Mouse (Mus musculus): ENCODE measurements around the gene Ppie. TPM values are rescaled to one million over a fixed set of nuclear protein-coding genes. Genes with fewer than 3 reads are reported as not detected.
"Not testable (repeated sequence)": the region's sequence is repeated elsewhere in the genome, so short reads cannot be mapped to it uniquely, and the experiment has no call there.

Ppie gene
- total and polyA plus RNA-seq, 3 experiments = 17.3 to 70.7 (median 39.3) TPM

DNA sequence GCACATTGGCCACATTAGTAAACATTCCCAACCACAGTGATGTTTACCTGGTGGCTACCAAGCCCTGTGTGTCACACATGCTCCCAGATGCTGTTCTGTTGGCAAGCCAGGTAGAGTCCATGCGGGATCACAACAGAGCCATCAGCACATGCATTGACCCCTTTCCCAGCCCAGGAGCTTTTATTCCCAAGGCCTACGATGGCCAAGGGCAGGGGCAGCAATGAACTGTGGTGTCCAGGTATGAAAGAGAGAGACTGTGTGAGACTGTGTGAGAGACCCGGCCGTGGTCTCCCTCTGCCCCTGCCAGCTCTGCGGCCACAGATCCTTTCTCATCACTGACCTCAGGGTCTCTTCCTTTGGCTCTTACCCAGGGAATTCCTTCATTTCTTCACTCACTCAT lies 31.7 kb downstream of the Ppie start:
- Histone ChIP-seq H3K9me3 (replicated peaks) (no peaks in the 10 kb centered on the region), H3K4me1 (ENCODE audit: insufficient read depth, low read depth, low read length) (no peaks in the 10 kb centered on the region; the same call in 1 of the 2 replicates), H3K27me3 (ENCODE audit: insufficient read depth, low read length) (peaks cover 12% of the 10 kb centered on the region; the same call in 1 of the 2 replicates), H3K4me3 (ENCODE audit: low read depth, low read length) (no peak overlapping the region), H3K36me3 (replicated peaks) (no peaks in the 10 kb centered on the region)
- TF ChIP-seq TAL1 (conservative IDR thresholded peaks at IDR 0.05; ENCODE audit: low read depth, low read length) = no peak
- TF ChIP-seq CTCF (IDR thresholded peaks at IDR 0.05; ENCODE audit: low read depth, low read length) = no peak
- no peak for TF ChIP-seq POLR2AphosphoS5 (IDR thresholded peaks at IDR 0.05; ENCODE audit: insufficient replicate concordance, low read depth, low read length)
- no peak for TF ChIP-seq GATA1 (IDR thresholded peaks at IDR 0.05; ENCODE audit: borderline replicate concordance, low read length)
- ATAC-seq (ENCODE audit: extremely low read depth, insufficient number of reproducible peaks, low FRiP score, poor library complexity, severe bottlenecking) (no peak), DNase-seq (ENCODE audit: low spot score) (no peak)

DNA sequence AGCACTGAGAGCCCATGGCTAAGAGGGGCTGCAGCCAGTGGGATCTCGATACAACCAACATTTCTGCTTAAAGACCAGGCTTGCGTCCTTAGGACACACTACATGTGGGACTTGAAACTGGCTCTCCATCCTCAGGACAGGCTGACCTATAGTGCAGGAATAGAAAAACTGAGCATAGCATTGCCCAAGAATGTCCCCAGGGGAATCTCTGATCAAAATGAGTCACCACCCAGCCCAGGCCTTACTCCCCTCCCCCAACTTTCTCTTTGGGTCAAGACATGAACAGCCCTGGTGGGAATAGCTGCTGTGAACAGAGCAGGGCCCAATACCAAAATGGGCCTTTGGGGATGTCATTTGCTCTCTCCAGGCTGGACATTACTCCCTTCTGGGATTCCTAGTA lies 32.9 kb downstream of the Ppie start:
- H3K9me3 ChIP-seq (replicated peaks) = no peaks in the 10 kb centered on the region
- H3K27me3 ChIP-seq (ENCODE audit: insufficient read depth, low read length) = peaks cover 10% of the 10 kb centered on the region; the same call in 1 of the 2 replicates
- no peak overlapping the region for H3K4me3 ChIP-seq (ENCODE audit: low read depth, low read length)
- DNase-seq (ENCODE audit: low spot score) = no peak
- ATAC-seq (ENCODE audit: extremely low read depth, insufficient number of reproducible peaks, low FRiP score, poor library complexity, severe bottlenecking) = no peak
- TF ChIP-seq POLR2AphosphoS5 (IDR thresholded peaks at IDR 0.05; ENCODE audit: insufficient replicate concordance, low read depth, low read length) = no peak
- no peak for TF ChIP-seq TAL1 (conservative IDR thresholded peaks at IDR 0.05; ENCODE audit: low read depth, low read length)
- TF ChIP-seq GATA1 (IDR thresholded peaks at IDR 0.05; ENCODE audit: borderline replicate concordance, low read length) = no peak
- no peak for TF ChIP-seq CTCF (IDR thresholded peaks at IDR 0.05; ENCODE audit: low read depth, low read length)
- no peak for TF ChIP-seq GATA2 (IDR thresholded peaks at IDR 0.05; ENCODE audit: borderline replicate concordance, low read depth, low read length)
- H3K36me3 ChIP-seq (replicated peaks) = no peaks in the 10 kb centered on the region
- H3K4me1 ChIP-seq (ENCODE audit: insufficient read depth, low read depth, low read length) = no peaks in the 10 kb centered on the region

DNA sequence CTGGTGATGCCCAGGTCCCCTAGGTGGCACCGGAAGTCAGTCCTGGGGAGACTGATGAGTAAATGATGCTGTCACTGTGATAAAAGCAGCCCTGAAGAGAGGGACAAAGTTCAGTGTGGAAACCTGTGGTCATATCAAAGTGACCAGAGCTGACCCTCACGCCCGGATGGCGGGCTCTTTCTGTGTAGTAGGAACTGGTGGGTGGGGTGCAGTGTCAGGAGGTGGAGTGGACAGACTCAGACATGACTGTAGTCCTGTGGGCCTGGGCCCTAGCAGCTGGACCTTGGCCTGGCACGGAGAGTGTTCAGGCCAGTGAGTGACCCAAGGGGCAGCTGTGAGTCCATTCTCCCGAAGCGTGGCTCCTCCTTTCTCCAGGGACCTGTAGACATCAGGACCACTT lies 33.8 kb downstream of the Ppie start:
- ATAC-seq (ENCODE audit: extremely low read depth, insufficient number of reproducible peaks, low FRiP score, poor library complexity, severe bottlenecking); H3K36me3 ChIP-seq (replicated peaks); H3K4me1 ChIP-seq (ENCODE audit: insufficient read depth, low read depth, low read length); H3K9me3 ChIP-seq (replicated peaks); H3K27me3 ChIP-seq (ENCODE audit: insufficient read depth, low read length); H3K4me3 ChIP-seq (ENCODE audit: low read depth, low read length); DNase-seq (ENCODE audit: low spot score): not testable (repeated sequence)

DNA sequence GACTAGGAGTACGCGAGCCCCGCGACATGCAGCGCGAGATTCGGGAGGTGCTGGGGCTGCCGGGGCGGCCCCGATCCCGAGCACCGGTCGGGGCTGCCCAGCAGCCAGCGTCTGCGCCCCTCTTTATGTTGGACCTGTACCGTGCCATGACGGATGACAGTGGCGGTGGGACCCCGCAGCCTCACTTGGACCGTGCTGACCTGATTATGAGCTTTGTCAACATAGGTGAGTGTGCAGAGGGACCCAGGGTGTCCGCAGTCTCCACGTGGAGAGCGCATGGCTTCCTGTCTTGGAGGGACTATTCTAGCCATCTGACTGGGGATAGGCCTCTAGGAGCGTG lies 34.3 kb downstream of the Ppie start:
- Histone ChIP-seq H3K4me3 (ENCODE audit: low read depth, low read length) (no peak overlapping the region), H3K4me1 (ENCODE audit: insufficient read depth, low read depth, low read length) (no peaks in the 10 kb centered on the region), H3K36me3 (replicated peaks) (no peaks in the 10 kb centered on the region), H3K9me3 (replicated peaks) (no peaks in the 10 kb centered on the region), H3K27me3 (ENCODE audit: insufficient read depth, low read length) (peaks cover 5% of the 10 kb centered on the region; the same call in 1 of the 2 replicates)
- ATAC-seq (ENCODE audit: extremely low read depth, insufficient number of reproducible peaks, low FRiP score, poor library complexity, severe bottlenecking) (no peak), DNase-seq (ENCODE audit: low spot score) (no peak)
- TF ChIP-seq GATA1 (IDR thresholded peaks at IDR 0.05; ENCODE audit: borderline replicate concordance, low read length) (no peak), GATA2 (IDR thresholded peaks at IDR 0.05; ENCODE audit: borderline replicate concordance, low read depth, low read length) (no peak)

- DNase-seq (ENCODE audit: low spot score) (no peak), ATAC-seq (ENCODE audit: extremely low read depth, insufficient number of reproducible peaks, low FRiP score, poor library complexity, severe bottlenecking) (no peak)
- no peaks in the 10 kb centered on the region for H3K9me3 ChIP-seq (replicated peaks)
- peaks cover 5% of the 10 kb centered on the region; the same call in 1 of the 2 replicates for H3K27me3 ChIP-seq (ENCODE audit: insufficient read depth, low read length)
- TF ChIP-seq TAL1 (conservative IDR thresholded peaks at IDR 0.05; ENCODE audit: low read depth, low read length) (no peak), POLR2AphosphoS5 (IDR thresholded peaks at IDR 0.05; ENCODE audit: insufficient replicate concordance, low read depth, low read length) (no peak), GATA2 (IDR thresholded peaks at IDR 0.05; ENCODE audit: borderline replicate concordance, low read depth, low read length) (no peak)
- no peaks in the 10 kb centered on the region for H3K36me3 ChIP-seq (replicated peaks)
- no peaks in the 10 kb centered on the region for H3K4me1 ChIP-seq (ENCODE audit: insufficient read depth, low read depth, low read length)
- no peak within 1 kb of the TSS; the same call in 1 of the 2 replicates for H3K4me3 ChIP-seq (ENCODE audit: low read depth, low read length)
Observed at GRCm38 (mm10) chr4:123104651-123105450, 34.9 kb downstream of the Ppie start, which contains the start of gene Bmp8b. Gene Bmp8b (plus strand): TSS chr4:123105165.

DNA sequence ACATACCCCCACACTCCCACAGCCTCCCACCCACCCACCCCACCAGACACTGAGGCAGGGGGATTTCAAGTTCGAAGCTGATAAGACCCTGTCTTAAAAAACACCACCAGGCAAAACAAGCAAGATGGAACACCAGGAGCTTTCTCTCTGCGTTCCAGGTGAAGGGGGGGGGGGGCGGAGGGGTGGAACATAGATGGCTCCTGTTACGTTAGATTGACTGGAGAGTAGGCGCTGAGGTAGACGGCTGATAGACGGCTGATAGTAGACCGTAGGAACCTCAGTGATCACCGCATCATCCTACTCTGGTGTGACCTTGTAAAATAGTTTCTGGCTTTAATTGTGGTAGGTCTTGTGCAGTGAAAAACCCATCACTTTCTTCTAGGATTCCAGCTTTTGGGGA lies 45.9 kb downstream of the Ppie start:
- no peaks in the 10 kb centered on the region for H3K36me3 ChIP-seq (replicated peaks)
- ATAC-seq (ENCODE audit: extremely low read depth, insufficient number of reproducible peaks, low FRiP score, poor library complexity, severe bottlenecking) = no peak
- peaks cover 3% of the 10 kb centered on the region for H3K27me3 ChIP-seq (ENCODE audit: insufficient read depth, low read length)

More for the DNA sequence above, 45.9 kb downstream of the Ppie start:
- no peaks in the 10 kb centered on the region for H3K4me1 ChIP-seq (ENCODE audit: insufficient read depth, low read depth, low read length)
- no peak for DNase-seq (ENCODE audit: low spot score)
- H3K9me3 ChIP-seq (replicated peaks) = no peaks in the 10 kb centered on the region
- TF ChIP-seq GATA1 (IDR thresholded peaks at IDR 0.05; ENCODE audit: borderline replicate concordance, low read length) (no peak), GATA2 (IDR thresholded peaks at IDR 0.05; ENCODE audit: borderline replicate concordance, low read depth, low read length) (no peak), TAL1 (conservative IDR thresholded peaks at IDR 0.05; ENCODE audit: low read depth, low read length) (no peak), CTCF (IDR thresholded peaks at IDR 0.05; ENCODE audit: low read depth, low read length) (no peak), POLR2AphosphoS5 (IDR thresholded peaks at IDR 0.05; ENCODE audit: insufficient replicate concordance, low read depth, low read length) (no peak)
- no peak overlapping the region for H3K4me3 ChIP-seq (ENCODE audit: low read depth, low read length)
